Mouse (Mus musculus) hindlimb bud, embryonic 11.5 days (tissue): Measurements from ENCODE around the gene Olfr1367.

Source experiments
- DNase-seq: peaks from one replicate; pipeline ENCODE4 v3.0.0-alpha.2; 2012; ENCODE audit warnings: low read depth, low spot score; ENCODE audit errors: extremely low spot score

The Olfr1367 gene

DNA sequence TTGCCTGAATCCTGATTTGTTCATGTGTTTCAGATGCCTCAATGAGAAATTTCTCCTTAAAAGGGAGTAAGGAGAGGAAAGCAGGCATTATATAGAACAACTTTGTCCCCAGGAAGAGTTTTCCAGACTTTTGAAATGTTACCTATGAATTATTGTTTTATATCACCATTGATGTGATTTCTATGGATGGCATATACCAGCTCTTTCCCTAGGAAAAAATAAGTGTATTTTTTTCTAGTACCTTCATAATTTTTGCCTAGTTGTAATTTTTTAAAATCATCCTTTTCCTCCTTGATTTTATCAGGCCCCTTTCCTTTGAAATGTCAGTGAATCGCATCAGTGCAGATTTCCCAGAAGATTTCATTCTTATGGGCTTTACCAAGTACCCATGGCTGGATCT, at the start of gene Olfr1367:
TSS of gene Olfr1367 (plus strand) at position 301 of the 400 bp plus-strand sequence.
- DNase-seq: no peak

DNA sequence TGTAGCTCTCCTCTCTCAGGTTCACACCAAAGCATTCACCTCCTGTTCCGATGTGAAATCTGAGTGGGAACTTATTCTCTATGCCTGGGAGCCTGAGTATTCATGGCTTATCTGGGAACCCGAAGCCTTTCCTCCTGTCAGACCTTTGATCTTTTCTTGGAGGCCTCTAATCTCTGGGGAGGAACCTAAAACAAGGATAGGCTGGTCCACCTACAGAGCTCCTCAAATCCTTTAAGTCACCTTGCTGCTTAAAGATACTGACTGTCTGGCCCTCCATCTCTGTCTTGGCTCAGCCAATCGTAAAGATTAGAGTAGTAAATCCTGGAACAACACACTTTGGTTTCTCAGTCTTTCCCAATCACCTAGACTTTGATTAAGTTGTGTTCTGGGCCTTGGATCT, 48.2 kb upstream of the Olfr1367 start:
- DNase-seq: no peak

DNA sequence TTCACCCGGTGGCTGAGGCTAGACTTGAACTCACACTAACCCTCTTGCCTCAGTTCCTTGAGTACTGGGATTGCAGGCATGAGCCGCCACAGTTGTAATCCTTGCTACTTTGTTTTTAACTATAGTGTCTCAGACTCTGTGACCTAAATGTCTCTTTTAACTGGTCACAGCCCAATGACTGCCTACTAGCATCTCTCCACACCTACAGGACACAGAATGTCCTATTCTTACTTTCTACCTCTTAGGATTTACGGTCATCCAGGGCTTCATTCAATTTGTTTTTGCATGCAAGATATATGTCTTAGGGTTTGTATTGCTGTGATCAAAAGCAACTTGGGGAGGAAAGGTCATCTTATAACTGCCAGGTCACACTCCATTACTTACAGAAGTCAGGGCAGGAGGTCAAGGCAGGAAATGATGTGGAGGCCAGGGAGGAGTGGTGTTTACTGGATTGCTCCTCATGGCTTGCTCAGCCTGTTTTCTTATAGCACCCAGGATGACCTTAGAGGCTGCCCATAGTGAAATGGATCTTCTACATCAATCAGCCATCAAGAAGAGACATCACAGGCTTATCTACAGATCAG, 42.1 kb upstream of the Olfr1367 start:
- no peak for DNase-seq

DNA sequence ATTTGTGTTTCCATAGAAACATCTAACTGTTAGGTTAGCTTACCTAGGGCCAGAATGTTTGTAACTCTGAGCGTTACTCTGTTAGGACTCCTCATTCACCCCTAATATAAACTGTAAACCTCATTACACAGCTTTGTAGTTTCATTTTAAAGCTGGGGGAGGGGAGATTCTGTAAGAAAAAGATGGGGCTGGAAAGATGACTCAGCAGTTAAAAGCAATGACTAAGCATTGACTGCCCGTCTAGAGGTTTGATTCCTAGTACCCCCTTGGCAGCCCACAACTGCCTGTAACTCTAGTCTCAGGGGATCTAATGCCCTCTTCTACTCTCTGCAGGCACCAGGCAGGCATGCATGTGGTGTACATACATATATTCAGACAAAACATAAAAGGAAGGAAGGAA, 36.9 kb upstream of the Olfr1367 start:
- no peak for DNase-seq

DNA sequence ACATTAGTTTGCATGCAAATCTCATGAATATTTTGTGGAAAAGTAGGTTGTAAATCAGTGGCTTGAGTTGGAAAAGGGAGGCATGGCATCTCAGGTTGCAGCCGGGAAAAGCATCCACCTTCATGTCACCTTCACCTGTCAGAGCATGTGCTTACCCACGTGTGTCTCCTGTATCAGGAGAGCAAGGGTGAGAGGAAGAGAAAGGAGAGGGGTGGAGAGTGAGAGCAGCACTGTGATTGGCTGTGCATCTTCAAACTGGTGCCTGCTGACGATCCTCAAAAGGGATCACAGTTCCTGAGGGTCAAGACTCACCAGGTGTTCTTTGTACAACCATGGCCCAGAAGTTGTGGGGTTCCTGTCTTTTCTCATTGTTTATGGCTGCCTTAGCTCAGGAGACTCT, 34.8 kb upstream of the Olfr1367 start, which contains the start of gene Gpx6:
TSS of gene Gpx6 (plus strand) at position 200 of the 400 bp plus-strand sequence.
- no peak for DNase-seq

DNA sequence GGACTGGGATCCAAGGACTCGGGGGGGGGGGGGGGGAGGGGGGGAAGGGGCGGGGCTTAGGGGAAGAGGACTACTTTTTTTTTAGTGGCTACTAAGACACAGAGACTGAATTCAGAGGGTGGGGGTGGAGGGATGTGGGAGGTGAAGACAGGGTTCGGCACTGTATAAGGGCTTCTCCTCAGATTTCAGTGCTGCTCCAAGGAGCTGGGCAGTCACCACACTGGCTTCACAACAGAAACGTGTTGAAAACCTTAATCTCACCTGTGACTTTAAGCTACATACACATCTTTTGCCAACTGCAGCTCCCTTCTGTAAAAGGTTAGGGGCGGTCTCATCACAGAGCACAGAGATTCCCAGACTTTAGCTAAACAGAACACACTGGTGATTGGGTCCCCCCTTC, 33.9 kb upstream of the Olfr1367 start:
- DNase-seq: no peak

DNA sequence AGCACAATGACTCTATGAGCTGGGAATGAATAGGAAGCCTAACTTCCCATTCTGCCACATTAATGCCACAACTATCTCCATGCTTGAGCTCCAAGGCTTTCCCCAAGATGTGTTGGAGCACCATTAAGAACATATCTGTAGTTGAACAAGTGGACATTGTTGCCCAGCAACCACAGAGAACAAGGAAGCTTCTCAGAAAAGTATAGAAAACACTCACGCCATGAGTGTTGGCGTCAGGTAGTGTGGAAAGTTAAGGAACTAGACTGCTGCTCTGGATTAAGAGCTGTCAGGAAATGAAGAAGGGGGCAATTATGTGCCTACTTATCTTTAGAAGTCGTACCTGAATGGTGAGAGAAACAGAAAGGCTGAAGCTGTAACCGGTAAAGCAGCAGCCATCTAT, 32.8 kb upstream of the Olfr1367 start:
- no peak for DNase-seq

DNA sequence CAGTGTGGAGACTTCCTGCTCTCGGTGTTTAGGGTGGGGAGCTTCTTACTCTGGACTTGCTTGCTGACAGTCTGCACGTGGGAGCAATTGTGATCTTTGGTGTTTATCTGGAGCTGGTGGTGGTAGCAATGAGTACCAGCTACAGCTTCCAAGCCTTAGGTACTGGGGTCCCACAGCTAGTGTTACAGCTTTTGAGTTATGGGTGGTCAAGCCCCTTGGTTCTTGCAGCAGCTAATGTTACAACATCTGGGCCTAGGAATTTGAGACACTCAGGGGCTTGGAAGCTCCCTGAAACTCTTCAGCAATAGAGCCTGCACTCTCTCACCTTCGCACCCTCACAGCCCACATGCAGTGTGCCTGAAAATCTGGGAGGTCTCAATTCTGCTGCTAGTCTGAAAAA, 26.4 kb upstream of the Olfr1367 start:
- no peak for DNase-seq

DNA sequence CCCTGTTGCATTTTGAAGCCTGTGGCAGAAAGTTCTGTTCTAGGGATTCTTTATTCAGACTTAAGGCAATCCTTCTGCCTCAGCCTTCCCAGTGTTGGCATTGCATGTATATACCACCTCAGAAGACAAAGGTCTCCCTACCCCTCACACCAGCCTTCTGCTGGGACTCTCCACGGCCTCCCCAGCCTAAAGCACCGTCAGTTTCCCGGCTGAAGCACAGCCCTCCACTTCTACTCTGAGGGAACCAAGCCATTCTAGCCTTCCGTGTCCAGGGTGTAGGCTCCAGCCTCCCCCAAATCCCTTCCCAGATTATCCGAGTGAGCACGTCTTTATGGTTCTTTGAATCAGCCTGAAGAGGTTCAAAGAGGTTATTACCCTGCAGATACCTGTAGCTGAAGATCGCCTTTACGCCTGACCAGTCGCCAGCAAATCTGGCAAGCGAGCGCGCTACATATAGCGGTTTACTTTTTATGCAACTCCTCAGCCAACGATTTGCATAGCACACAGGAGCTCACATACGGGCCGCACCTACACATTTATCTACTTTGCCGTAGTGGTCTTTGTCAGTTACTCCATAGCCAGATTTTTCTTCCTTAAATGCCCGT, 24.7 kb upstream of the Olfr1367 start:
- DNase-seq: no peak

DNA sequence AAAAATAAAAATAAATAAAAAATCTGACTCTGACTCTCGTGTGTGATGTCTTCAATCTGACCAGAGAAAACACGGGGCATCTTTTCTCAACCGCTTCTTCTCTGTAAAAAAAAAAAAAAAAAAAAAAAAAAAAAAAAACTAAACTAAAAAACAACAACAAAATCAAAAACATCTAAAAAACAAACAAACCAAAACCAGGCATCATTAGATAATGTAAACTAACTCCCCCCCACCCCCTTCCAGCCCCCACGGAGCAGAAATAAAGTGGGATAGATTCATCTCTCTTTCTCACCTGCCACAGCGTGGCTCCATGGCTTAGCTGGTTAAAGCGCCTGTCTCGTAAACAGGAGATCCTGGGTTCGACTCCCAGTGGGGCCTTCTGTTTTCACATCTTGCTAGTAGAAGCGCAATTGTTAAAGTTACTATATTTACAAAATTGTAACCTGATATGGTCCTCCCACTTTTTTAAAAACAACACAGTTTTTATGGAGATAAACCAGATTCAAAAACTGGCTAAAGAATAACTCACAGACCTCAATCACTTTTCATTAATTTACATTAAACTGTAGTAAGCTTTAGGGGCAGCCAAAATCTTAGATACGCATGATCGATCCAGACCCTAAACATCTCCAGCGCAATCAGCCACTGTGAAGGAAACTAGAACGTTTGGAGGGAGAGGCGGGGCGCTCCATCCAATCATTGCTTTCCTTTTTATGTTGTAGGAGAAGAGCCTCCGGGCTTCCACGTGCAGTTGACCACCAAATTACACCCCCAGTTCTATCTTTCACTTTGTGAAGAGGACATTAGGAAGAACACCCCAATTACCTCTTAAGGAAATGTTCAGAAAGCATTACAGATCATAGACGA, 24.0 kb upstream of the Olfr1367 start:
- DNase-seq: no peak

DNA sequence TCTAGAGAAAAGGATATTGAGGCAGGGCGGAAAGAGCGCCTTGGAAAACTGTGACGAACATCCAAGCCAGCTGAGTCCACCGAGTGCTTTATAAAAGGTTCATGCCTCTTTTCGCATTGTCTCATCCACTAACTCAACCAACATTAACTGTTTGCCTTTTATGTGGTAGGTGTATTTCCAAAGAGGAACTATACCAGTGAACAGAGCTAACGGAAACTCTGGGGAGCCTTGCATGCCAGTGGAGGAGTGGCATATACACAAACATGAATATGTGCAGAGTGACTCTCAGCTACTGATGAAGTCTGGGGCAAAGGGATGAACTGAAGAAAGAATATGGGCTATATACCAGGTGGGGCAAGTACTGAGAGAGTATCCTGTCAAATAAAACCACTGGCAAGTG, 23.3 kb upstream of the Olfr1367 start:
- no peak for DNase-seq

DNA sequence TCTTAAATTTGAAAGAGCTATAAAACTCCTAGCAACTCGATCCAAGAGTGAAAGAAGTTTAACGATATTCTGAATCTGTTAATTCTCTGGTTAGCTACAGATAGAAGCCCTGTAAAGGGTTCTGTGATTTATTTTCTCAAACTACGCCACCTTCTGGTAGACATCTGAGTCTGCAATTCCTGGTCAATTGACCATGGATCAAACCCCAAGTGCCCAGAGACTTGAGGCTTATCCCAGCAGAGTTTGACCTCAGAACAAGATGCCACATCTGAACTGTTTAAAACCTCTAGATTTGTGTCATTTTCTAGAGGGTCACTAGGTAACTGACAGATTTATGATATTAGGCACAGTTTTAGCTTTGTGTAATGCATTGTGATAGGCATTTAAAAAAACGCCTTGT, 20.5 kb upstream of the Olfr1367 start:
- DNase-seq: peak; percentile 49

DNA sequence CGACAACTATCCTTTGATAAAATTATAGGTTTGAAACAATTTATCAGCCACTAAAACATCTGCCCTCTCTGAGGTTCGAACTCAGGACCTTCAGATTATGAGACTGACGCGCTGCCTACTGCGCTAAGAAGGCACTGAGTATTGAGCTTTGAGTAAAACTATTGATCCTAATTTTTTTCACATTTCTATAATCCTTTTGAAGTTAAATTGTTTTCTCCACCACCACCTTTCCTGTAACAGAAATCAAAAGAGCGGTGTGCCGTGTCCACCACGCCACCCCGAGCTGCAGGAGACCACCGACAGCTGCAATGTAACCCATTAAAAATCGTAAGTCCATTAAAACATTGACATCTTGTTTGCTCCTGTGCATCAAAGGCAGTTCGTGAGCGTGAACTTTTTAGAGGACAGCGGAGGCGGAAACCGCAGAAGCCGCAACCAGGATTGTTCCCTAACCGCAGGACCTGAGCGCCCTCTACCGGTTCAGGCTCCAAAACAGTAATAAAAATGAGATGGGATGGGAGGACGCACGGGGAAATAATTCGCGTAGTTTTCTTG, 20.0 kb upstream of the Olfr1367 start:
- DNase-seq: peak; percentile 86

DNA sequence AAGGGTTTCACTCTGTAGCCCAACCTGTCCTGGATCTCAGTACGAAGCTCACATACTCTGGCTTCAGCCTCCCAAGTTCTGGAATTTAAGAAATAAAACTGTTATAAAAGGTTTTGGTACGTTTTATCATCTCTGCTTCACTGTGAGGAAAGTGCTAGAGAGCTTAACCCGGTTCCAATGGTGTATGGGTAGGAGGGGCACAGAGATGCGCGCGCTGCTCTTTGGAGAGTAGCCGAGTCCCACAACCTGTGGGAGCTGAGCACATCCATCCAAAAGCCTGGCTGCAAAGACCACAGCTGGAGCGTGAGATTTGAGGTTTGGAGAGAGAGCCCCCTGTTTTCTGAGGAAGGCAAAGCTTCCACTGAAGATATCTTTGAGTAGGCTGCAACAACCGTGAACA, 19.3 kb upstream of the Olfr1367 start:
- no peak for DNase-seq

DNA sequence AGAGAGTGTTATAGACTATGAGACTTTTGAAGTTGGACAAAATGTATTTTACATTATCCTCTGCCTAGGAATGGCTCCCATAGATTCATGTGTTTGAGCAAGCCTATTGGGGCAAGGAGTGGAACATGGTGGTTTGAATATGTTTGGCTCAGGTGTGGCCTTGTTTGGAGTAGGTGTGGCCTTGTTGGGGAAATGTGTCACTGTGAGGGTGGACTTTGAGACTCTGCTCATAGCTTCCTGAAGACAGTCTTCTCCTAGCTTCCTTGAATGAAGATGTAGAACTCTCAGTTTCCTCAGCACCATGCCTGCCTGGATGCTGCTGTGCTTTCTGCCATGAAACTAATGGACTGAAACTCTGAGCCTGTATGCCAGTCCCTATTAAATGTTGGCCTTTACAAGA, 3.9 kb downstream of the Olfr1367 start:
- no peak for DNase-seq

DNA sequence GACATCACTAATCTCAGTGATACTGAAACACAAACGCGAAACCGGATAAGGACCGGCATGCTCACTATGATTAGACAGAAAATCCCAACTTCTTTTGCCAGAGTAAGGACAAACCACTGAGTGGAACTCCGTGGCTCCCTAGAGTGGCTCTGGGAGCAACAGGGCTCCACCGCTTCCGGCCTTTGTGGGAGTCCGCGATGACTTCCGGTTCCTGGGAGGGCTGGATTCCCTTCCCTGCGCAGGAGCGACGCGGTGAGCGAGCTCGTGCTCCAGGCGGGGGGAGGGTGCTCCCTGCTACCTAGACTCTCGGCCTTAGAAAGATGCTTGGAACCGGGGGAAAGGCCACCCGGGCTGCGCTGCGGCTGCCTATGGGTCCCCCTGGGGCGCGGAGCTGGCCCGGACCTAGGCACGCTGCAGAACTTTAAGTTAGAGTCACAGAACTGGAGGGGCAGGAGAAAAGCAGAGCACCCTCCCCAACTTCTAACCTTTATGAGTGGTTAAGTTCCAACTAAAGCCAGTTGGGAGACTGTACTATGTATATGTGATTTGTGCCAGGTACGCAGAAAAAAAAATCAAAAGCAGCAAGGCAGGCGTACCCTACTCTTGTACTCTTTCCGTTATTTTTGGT, 16.0 kb downstream of the Olfr1367 start, which contains the start of gene Zscan12:
TSS of gene Zscan12 (plus strand) at position 200 of the 628 bp plus-strand sequence.
- peak; percentile 83 for DNase-seq

DNA sequence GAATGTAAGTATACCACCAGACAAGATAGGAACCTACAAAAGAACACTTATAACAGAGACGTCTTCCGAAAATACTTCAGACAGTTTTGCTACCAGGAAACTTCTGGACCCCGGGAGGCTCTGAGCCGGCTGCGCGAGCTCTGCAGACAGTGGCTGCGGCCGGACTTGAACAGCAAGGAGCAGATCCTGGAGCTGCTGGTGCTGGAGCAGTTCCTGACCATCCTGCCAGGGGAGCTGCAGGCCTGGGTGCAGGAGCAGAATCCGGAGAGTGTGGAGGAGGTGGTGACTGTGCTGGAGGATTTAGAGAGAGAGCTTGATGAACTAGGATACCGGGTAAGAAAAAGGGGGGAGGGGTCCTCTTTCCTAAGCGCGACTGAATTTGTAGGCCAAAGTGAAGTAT, 17.0 kb downstream of the Olfr1367 start:
- DNase-seq: no peak

DNA sequence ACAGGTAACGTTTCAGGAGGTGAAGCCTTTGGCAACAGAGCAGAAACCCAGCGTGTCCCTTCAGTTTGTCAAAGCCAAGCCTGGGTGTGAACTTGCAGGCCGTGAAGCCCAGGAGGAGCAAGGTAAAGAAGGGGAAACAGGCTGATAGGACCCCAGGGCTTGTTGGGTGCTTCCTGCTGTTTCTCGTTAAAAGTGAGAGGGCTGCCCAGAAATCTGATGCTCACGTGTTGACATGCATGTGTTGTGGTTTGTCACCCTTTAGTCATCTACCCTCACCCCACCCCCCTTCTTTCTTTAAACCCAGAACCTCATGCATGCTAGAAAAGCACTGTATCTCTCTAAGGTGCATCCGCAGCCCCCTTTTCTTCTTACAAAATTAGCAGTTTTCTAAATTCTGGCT, 19.9 kb downstream of the Olfr1367 start:
- DNase-seq: no peak

DNA sequence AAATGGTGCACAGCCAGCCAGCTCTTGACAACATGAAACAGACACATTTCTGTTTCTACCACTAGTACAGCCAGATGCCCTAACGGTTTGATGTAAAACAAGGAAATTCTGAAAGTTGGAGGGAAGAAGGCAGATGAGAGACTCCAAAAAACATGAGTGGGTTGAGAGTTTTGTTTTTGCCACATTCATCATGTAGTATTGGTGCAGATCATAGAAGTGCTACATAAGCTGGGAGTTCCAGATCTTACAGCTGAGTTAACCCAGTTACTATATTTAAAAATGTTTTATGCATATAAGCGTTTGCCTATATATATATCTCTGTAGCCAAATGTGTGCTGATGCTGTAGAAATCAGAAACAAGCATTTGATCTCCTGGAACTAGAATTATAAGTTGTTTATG, 26.0 kb downstream of the Olfr1367 start:
- DNase-seq: no peak

DNA sequence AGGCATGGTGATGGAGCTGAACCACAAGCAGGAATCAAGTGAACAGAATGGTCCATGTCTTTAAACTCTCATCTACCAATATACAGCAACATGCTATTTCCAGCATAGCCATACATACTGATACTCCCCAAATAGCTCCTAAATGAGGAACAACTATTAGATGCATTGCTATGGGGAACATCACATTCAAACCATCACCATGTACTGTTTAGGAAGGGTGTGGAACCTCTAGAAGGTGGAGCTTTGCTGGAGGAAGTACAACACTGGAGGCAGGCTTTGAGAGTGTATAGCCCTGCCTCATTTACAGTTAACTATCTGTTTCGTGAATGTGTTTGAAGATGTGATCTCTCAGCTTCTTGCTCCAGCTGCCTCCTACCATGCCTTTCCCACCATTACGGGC, 31.1 kb downstream of the Olfr1367 start:
- DNase-seq: no peak

DNA sequence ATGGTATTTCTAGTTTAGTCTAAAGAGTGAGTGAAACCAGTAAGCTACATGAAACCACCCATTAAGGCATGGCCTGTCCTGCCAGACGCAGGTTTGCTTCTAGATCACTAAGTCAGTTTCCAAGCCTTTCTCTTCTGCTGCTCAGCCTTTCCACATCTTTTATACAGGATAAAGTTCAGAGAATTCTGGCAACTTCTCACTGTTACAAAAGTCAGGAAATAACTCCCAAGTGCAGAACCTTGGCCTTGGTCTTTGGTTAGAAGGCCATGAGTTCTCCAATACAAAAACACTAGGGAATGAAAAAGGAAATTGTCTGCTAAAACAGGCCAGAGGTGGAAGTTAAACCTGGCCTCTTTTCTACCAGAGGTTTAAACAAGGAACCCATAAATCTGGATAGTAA, 48.5 kb downstream of the Olfr1367 start:
- no peak for DNase-seq
